12 mouse cellular contexts compared by ENCODE assay signal in the genomic region with DNA sequence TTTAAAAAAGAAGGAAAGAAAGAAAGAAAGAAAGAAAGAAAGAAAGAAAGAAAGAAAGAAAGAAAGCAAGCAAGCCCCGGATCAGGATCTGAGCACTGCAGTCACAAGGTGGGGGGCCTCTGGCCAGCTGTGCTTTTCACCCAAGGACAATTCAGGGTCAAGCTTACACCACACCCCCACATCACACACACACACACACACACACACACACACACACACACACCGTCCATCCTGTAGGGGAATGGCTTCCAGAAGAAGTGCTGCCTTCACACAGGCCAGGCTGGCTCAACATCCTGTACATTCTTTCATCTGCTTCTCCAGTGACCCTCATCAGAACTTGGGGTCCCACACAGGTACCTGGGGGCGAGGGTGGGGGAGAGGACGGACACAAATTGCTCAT. TPM values are rescaled to one million over a fixed set of nuclear protein-coding genes. Genes with fewer than 3 reads are reported as not detected.
A peak's percentile ranks its signal among the peaks of the same experiment; 100 is the strongest.
DNase-seq lines count a peak whose midpoint lies in the region; ATAC-seq and TF ChIP-seq lines count a peak whose summit lies in the region.
"Had no signal": no experiment of that assay in that cellular context is flagged by ENCODE, and none has a peak within 500 bp of the region (broad histone marks: within the 10 kb centered on the region; RNA-seq: fewer than 3 reads in every experiment).

No protein-coding gene starts in this region.

- no peaks in the 10 kb centered on the region for H3K9me3 ChIP-seq in heart, embryonic 14.5 days (ENCODE audit: control insufficient read depth, low read length)
- H3K9me3 ChIP-seq in lung, embryonic 16.5 days (ENCODE audit: control insufficient read depth, low read length), result no peaks in the 10 kb centered on the region
- H3K9me3 ChIP-seq in lung, postnatal 0 days (ENCODE audit: low read length), result no peaks in the 10 kb centered on the region
- no peaks in the 10 kb centered on the region for H3K9me3 ChIP-seq in liver, embryonic 12.5 days (replicated peaks)
- H3K9me3 ChIP-seq in stomach, embryonic 15.5 days, result no peaks in the 10 kb centered on the region
- H3K9me3 ChIP-seq: lung, embryonic 15.5 days had no signal

- peak overlapping the region in 1 of 2 experiments; percentile 34; a peak in 1 of 4 replicates for H3K4me3 ChIP-seq in heart, embryonic 14.5 days (ENCODE audit: control insufficient read depth in 1 of 2, insufficient read depth in 1 of 2, low read depth in 1 of 2, low read length in 2 of 2)
- H3K4me3 ChIP-seq in lung, embryonic 16.5 days (ENCODE audit: low read length), result no peak overlapping the region
- no peak overlapping the region for H3K4me3 ChIP-seq in lung, postnatal 0 days (ENCODE audit: low read depth, low read length)
- H3K4me3 ChIP-seq in liver, embryonic 12.5 days, result no peak overlapping the region
- no peak overlapping the region for H3K4me3 ChIP-seq in stomach, embryonic 15.5 days (replicated peaks)

- peak overlapping the region; percentile 62 for H3K4me2 ChIP-seq in heart, embryonic 14.5 days (ENCODE audit: low read length)
- no peak overlapping the region for H3K4me2 ChIP-seq in lung, embryonic 16.5 days (ENCODE audit: low read depth, low read length)
- H3K4me2 ChIP-seq in lung, postnatal 0 days (replicated peaks; ENCODE audit: low read depth, low read length), result no peak overlapping the region
- peak overlapping the region; percentile 62 for H3K4me2 ChIP-seq in liver, embryonic 12.5 days
- no peak overlapping the region for H3K4me2 ChIP-seq in stomach, embryonic 15.5 days

- no peak for DNase-seq in heart, postnatal 14 days
- no peak for DNase-seq in lung, postnatal 0 days (ENCODE audit: low spot score)
- DNase-seq in frontal cortex, postnatal 10 days (ENCODE audit: low spot score in 2 of 2), result no peak
- no peak for DNase-seq in ovary, postnatal 14 days (ENCODE audit: low spot score)

- no peak for TF ChIP-seq EP300 in lung, postnatal 0 days (IDR thresholded peaks at IDR 0.05)

- no peaks in the 10 kb centered on the region for H3K36me3 ChIP-seq in heart, embryonic 14.5 days (ENCODE audit: control insufficient read depth, insufficient read depth, low read length)
- H3K36me3 ChIP-seq in lung, embryonic 16.5 days (ENCODE audit: control insufficient read depth, insufficient read depth, low read length), result no peaks in the 10 kb centered on the region
- H3K36me3 ChIP-seq in lung, postnatal 0 days (ENCODE audit: insufficient read depth, low read length), result no peaks in the 10 kb centered on the region
- H3K36me3 ChIP-seq in liver, embryonic 12.5 days, result no peaks in the 10 kb centered on the region
- no peaks in the 10 kb centered on the region for H3K36me3 ChIP-seq in stomach, embryonic 15.5 days
- H3K36me3 ChIP-seq: lung, embryonic 15.5 days had no signal

- no peak for ATAC-seq in heart, embryonic 14.5 days (ENCODE audit: insufficient number of reproducible peaks, insufficient read depth, low FRiP score, low read depth)
- ATAC-seq in lung, embryonic 16.5 days (ENCODE audit: low read depth), result peak; percentile 49; the same call in 1 of the 2 replicates
- no peak for ATAC-seq in lung, postnatal 0 days
- 0 out of 2 replicates have a peak, but pooled peaks have one; percentile 18 for ATAC-seq in liver, embryonic 12.5 days
- 0 out of 2 replicates have a peak, but pooled peaks have one; percentile 35 for ATAC-seq in stomach, embryonic 15.5 days (ENCODE audit: insufficient read depth, low FRiP score, low read depth)

- H3K27me3 ChIP-seq in heart, embryonic 14.5 days (ENCODE audit: control insufficient read depth, insufficient read depth, low read length), result no peaks in the 10 kb centered on the region
- no peaks in the 10 kb centered on the region; the same call in 1 of the 2 replicates for H3K27me3 ChIP-seq in lung, embryonic 16.5 days (ENCODE audit: control insufficient read depth, insufficient read depth, low read depth, low read length)
- no peaks in the 10 kb centered on the region for H3K27me3 ChIP-seq in lung, postnatal 0 days (replicated peaks; ENCODE audit: insufficient read depth, low read length)
- H3K27me3 ChIP-seq in liver, embryonic 12.5 days (replicated peaks), result peaks cover 8% of the 10 kb centered on the region
- no peaks in the 10 kb centered on the region for H3K27me3 ChIP-seq in stomach, embryonic 15.5 days (replicated peaks)
- H3K27me3 ChIP-seq: lung, embryonic 15.5 days had no signal

- WGBS in heart, embryonic 14.5 days, result 74% methylated on average over 4 of the region's 4 CpGs
- 75% methylated on average over 4 of the region's 4 CpGs for WGBS in lung, embryonic 16.5 days
- 76% methylated on average over 3 of the region's 4 CpGs for WGBS in lung, postnatal 0 days
- 78% methylated on average over 4 of the region's 4 CpGs for WGBS in liver, embryonic 12.5 days (ENCODE audit: insufficient replicate concordance)
- 74% methylated on average over 4 of the region's 4 CpGs for WGBS in stomach, embryonic 15.5 days

- TF ChIP-seq CTCF in lung, postnatal 0 days (IDR thresholded peaks at IDR 0.05), result no peak

- H3K4me1 ChIP-seq in heart, embryonic 14.5 days (ENCODE audit: control insufficient read depth in 2 of 2, insufficient read depth in 2 of 2, low read length in 2 of 2), result peaks cover 5% of the 10 kb centered on the region in 2 experiments
- no peaks in the 10 kb centered on the region for H3K4me1 ChIP-seq in lung, embryonic 16.5 days (replicated peaks; ENCODE audit: control insufficient read depth, insufficient read depth, low read length)
- no peaks in the 10 kb centered on the region for H3K4me1 ChIP-seq in lung, postnatal 0 days (ENCODE audit: insufficient read depth, low read depth, low read length)
- H3K4me1 ChIP-seq in liver, embryonic 12.5 days, result peaks cover 14% of the 10 kb centered on the region
- peaks cover 3% of the 10 kb centered on the region; the same call in 1 of the 2 replicates for H3K4me1 ChIP-seq in stomach, embryonic 15.5 days

- intact Hi-C loops in heart, postnatal 14 days (cut with DNase I), result loop anchor here (10.0 kb wide), 1 partner anchor 386 kb away; no protein-coding TSS in a partner anchor

- H3K9ac ChIP-seq in heart, embryonic 14.5 days (ENCODE audit: low read length), result peak overlapping the region; percentile 69; the same call in 1 of the 2 replicates
- no peak overlapping the region for H3K9ac ChIP-seq in lung, embryonic 16.5 days (ENCODE audit: low read length)
- no peak overlapping the region for H3K9ac ChIP-seq in lung, postnatal 0 days (replicated peaks; ENCODE audit: low read depth)
- H3K9ac ChIP-seq in liver, embryonic 12.5 days, result no peak overlapping the region
- no peak overlapping the region for H3K9ac ChIP-seq in stomach, embryonic 15.5 days
- H3K9ac ChIP-seq: lung, embryonic 15.5 days had no signal

- H3K27ac ChIP-seq in heart, embryonic 14.5 days (replicated peaks in 1 of 2; ENCODE audit: control insufficient read depth in 1 of 2, insufficient read depth in 1 of 2, low read depth in 2 of 2, low read length in 2 of 2), result peak overlapping the region in 1 of 2 experiments; percentile 82; a peak in 2 of 4 replicates
- no peak overlapping the region for H3K27ac ChIP-seq in lung, embryonic 16.5 days (ENCODE audit: low read length)
- no peak overlapping the region for H3K27ac ChIP-seq in lung, postnatal 0 days (ENCODE audit: low read length)
- H3K27ac ChIP-seq in liver, embryonic 12.5 days, result no peak overlapping the region
- H3K27ac ChIP-seq in stomach, embryonic 15.5 days, result no peak overlapping the region
- H3K27ac ChIP-seq: lung, embryonic 15.5 days had no signal

RNA-seq across cellular contexts. Expression of a gene that starts 9.4 kb away (rescaled TPM):
- polyA plus RNA-seq in heart, embryonic 14.5 days (2014; fragmentation: Nextera tagmentation; extraction: Ambion mirVana), result 168 and 170 TPM in 2 replicates
- 100 to 1,000 TPM; 104 to 107 TPM for total RNA-seq in heart, postnatal 14 days (2021)
- polyA plus RNA-seq in lung, embryonic 16.5 days (2015; fragmentation: Nextera tagmentation; extraction: Ambion mirVana), result 158 and 164 TPM in 2 replicates
- polyA plus RNA-seq in lung, postnatal 0 days (2015; fragmentation: Nextera tagmentation; extraction: Ambion mirVana), result 35.6 and 40.0 TPM in 2 replicates
- 152 and 157 TPM in 2 replicates for polyA plus RNA-seq in liver, embryonic 12.5 days (2016; fragmentation: Nextera tagmentation; extraction: Ambion mirVana)
- 193 and 202 TPM in 2 replicates for polyA plus RNA-seq in stomach, embryonic 15.5 days (2015; fragmentation: Nextera tagmentation; extraction: Ambion mirVana)

RNA-seq across cellular contexts. Expression of a gene that starts 22.5 kb away (rescaled TPM):
- polyA plus RNA-seq in heart, embryonic 14.5 days (2014; fragmentation: Nextera tagmentation; extraction: Ambion mirVana), result not detected in 2 replicates
- total RNA-seq in heart, postnatal 14 days (2021), result not detected
- polyA plus RNA-seq in lung, embryonic 16.5 days (2015; fragmentation: Nextera tagmentation; extraction: Ambion mirVana), result 0.65 and 1.6 TPM in 2 replicates
- 0.36 TPM in 1 of 2 replicates, not detected in the other for polyA plus RNA-seq in lung, postnatal 0 days (2015; fragmentation: Nextera tagmentation; extraction: Ambion mirVana)
- polyA plus RNA-seq in liver, embryonic 12.5 days (2016; fragmentation: Nextera tagmentation; extraction: Ambion mirVana), result not detected in 2 replicates
- 0.35 and 0.86 TPM in 2 replicates for polyA plus RNA-seq in stomach, embryonic 15.5 days (2015; fragmentation: Nextera tagmentation; extraction: Ambion mirVana)
- total RNA-seq: gastrocnemius, adult 18-20 months; left cerebral cortex, postnatal 36 days had no signal
- polyA plus RNA-seq: erythroblast, embryonic 14.5 days had no signal

RNA-seq across cellular contexts. Expression of a gene that starts 24.1 kb away (rescaled TPM):
- polyA plus RNA-seq in heart, embryonic 14.5 days (2014; fragmentation: Nextera tagmentation; extraction: Ambion mirVana), result 0.16 TPM in 1 of 2 replicates, not detected in the other
- under 1 TPM in 1 of 2 experiments, not detected in 1; 0.12 TPM for total RNA-seq in heart, postnatal 14 days (2021)
- 2.2 and 2.3 TPM in 2 replicates for polyA plus RNA-seq in lung, embryonic 16.5 days (2015; fragmentation: Nextera tagmentation; extraction: Ambion mirVana)
- not detected in 2 replicates for polyA plus RNA-seq in lung, postnatal 0 days (2015; fragmentation: Nextera tagmentation; extraction: Ambion mirVana)
- polyA plus RNA-seq in liver, embryonic 12.5 days (2016; fragmentation: Nextera tagmentation; extraction: Ambion mirVana), result 0.06 TPM in 1 of 2 replicates, not detected in the other
- 0.68 and 0.75 TPM in 2 replicates for polyA plus RNA-seq in stomach, embryonic 15.5 days (2015; fragmentation: Nextera tagmentation; extraction: Ambion mirVana)
- total RNA-seq: gastrocnemius, adult 18-20 months had no signal
- polyA plus RNA-seq: erythroblast, embryonic 14.5 days had no signal

RNA-seq across cellular contexts. Expression of a gene that starts 41.0 kb away (rescaled TPM):
- polyA plus RNA-seq in heart, embryonic 14.5 days (2014; fragmentation: Nextera tagmentation; extraction: Ambion mirVana), result 18.6 and 21.1 TPM in 2 replicates
- 10 to 100 TPM in 1 of 2 experiments, 1 to 10 TPM in 1; 8.1 to 10.2 TPM for total RNA-seq in heart, postnatal 14 days (2021)
- 19.9 and 22.6 TPM in 2 replicates for polyA plus RNA-seq in lung, embryonic 16.5 days (2015; fragmentation: Nextera tagmentation; extraction: Ambion mirVana)
- polyA plus RNA-seq in lung, postnatal 0 days (2015; fragmentation: Nextera tagmentation; extraction: Ambion mirVana), result 15.1 and 16.8 TPM in 2 replicates
- polyA plus RNA-seq in liver, embryonic 12.5 days (2016; fragmentation: Nextera tagmentation; extraction: Ambion mirVana), result 6.7 and 6.9 TPM in 2 replicates
- polyA plus RNA-seq in stomach, embryonic 15.5 days (2015; fragmentation: Nextera tagmentation; extraction: Ambion mirVana), result 23.6 and 26.7 TPM in 2 replicates

RNA-seq across cellular contexts. Expression of a gene that starts 48.9 kb away (rescaled TPM):
- 0.07 and 0.51 TPM in 2 replicates for polyA plus RNA-seq in heart, embryonic 14.5 days (2014; fragmentation: Nextera tagmentation; extraction: Ambion mirVana)
- 1 to 10 TPM in 1 of 2 experiments, under 1 TPM in 1; 0.34 to 1.5 TPM for total RNA-seq in heart, postnatal 14 days (2021)
- polyA plus RNA-seq in lung, embryonic 16.5 days (2015; fragmentation: Nextera tagmentation; extraction: Ambion mirVana), result 1.1 and 1.4 TPM in 2 replicates
- 0.52 and 0.74 TPM in 2 replicates for polyA plus RNA-seq in lung, postnatal 0 days (2015; fragmentation: Nextera tagmentation; extraction: Ambion mirVana)
- polyA plus RNA-seq in liver, embryonic 12.5 days (2016; fragmentation: Nextera tagmentation; extraction: Ambion mirVana), result 1.1 and 1.2 TPM in 2 replicates
- polyA plus RNA-seq in stomach, embryonic 15.5 days (2015; fragmentation: Nextera tagmentation; extraction: Ambion mirVana), result 1.2 TPM in 2 replicates

Comparison
In these comparisons a context has a peak if more than half of its experiments do, and no peak if none do; other contexts are left out.
1. ATAC-seq: peak in lung, embryonic 16.5 days (single experiment), liver, embryonic 12.5 days (single experiment) and stomach, embryonic 15.5 days (single experiment); none in heart, embryonic 14.5 days (single experiment) and lung, postnatal 0 days (single experiment).
2. H3K4me2 ChIP-seq: peak in heart, embryonic 14.5 days (single experiment) and liver, embryonic 12.5 days (single experiment); none in lung, embryonic 16.5 days (single experiment), lung, postnatal 0 days (single experiment) and stomach, embryonic 15.5 days (single experiment).